Mouse (Mus musculus) lung, postnatal 0 days (tissue): Measurements from ENCODE around the gene Optn.
"Not testable (repeated sequence)": the region's sequence is repeated elsewhere in the genome, so short reads cannot be mapped to it uniquely, and the experiment has no call there.

Experiments
- CTCF ChIP-seq: IDR thresholded peaks from 2 replicates; pipeline ENCODE4 v1.5.1; 2016; ENCODE audit warnings: antibody characterized with exemption, mild to moderate bottlenecking
- EP300 ChIP-seq: IDR thresholded peaks from 2 replicates; pipeline ENCODE4 v1.6.1; 2016; ENCODE audit warnings: antibody characterized with exemption, mild to moderate bottlenecking, control low read depth

DNA sequence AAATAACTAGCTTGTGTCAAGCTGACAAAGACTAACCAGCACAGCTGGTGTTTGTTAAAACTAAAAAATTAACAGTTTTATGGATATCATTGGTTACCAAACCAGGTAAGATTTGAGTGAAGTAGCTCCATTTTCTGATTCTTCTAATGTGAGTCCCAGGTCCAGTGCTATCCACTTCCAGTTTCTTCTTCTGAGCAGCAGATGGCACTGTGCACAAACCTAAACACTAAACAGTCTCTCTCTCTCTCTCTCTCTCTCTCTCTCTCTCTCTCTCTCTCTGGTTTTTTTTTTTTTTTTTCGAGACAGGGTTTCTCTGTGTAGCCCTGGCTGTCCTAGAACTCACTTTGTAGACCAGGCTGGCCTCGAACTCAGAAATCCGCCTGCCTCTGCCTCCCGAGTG is 26.5 kb upstream of the Optn start:
- not testable (repeated sequence) for TF ChIP-seq EP300
- TF ChIP-seq CTCF: peak; percentile 69
